Mouse (Mus musculus) MEL (cell line): Measurements from ENCODE around the gene Ctbs. TPM values are rescaled to one million over a fixed set of nuclear protein-coding genes. Genes with fewer than 3 reads are reported as not detected.
A peak's percentile ranks its signal among the peaks of the same experiment; 100 is the strongest.

Source experiments
- DNase-seq: peaks from one replicate; pipeline ENCODE4 v3.0.0; 2011; ENCODE audit warnings: low read depth, low spot score
- H3K27ac ChIP-seq: 2 replicates; pipeline ENCODE4 v1.5.1; 2012; ENCODE audit warnings: low read depth, mild to moderate bottlenecking, control low read depth, low read length, moderate library complexity; ENCODE audit not compliant: control insufficient read depth
- H3K27me3 ChIP-seq, 2 experiments: fragments of 150-350 bp in 1 of 2; sonication (generic) in 1 of 2; 2 replicates each; pipeline ENCODE4 v1.6.1; 2012; ENCODE audit warnings: low read length in 2 of 2, mild to moderate bottlenecking in 2 of 2, improper control_type of control experiment in 1 of 2, moderate library complexity in 1 of 2; ENCODE audit not compliant: insufficient read depth in 2 of 2, control insufficient read depth in 1 of 2
- H3K36me3 ChIP-seq, 2 experiments: 2 replicates each; pipeline ENCODE4 v1.6.1; 2012 to 2014; ENCODE audit warnings: low read length in 2 of 2, improper control_type of control experiment in 1 of 2, inconsistent platforms in 1 of 2, mild to moderate bottlenecking in 1 of 2; ENCODE audit not compliant: insufficient read depth in 2 of 2, control insufficient read depth in 1 of 2
- H3K4me1 ChIP-seq, 2 experiments: fragments of 150-350 bp in 1 of 2; sonication (generic) in 1 of 2; 2 replicates each; pipeline ENCODE4 v1.6.1; 2012; ENCODE audit warnings: low read length in 2 of 2, improper control_type of control experiment in 1 of 2, mild to moderate bottlenecking in 1 of 2; ENCODE audit not compliant: insufficient read depth in 2 of 2, control insufficient read depth in 1 of 2
- H3K4me3 ChIP-seq, 2 experiments: fragments of 150-350 bp in 1 of 2; sonication (generic) in 1 of 2; 2 replicates each; pipeline ENCODE4 v1.5.1; 2012; ENCODE audit warnings: low read depth in 2 of 2, low read length in 2 of 2, mild to moderate bottlenecking in 2 of 2, moderate library complexity in 2 of 2, control low read depth in 1 of 2, improper control_type of control experiment in 1 of 2; ENCODE audit not compliant: control insufficient read depth in 1 of 2, insufficient read depth in 1 of 2
- H3K79me2 ChIP-seq: 2 replicates; pipeline ENCODE4 v1.6.1; 2012; ENCODE audit warnings: mild to moderate bottlenecking, low read length, moderate library complexity; ENCODE audit not compliant: control insufficient read depth, poor library complexity, insufficient read depth
- H3K9ac ChIP-seq: 2 replicates; pipeline ENCODE4 v1.6.1; 2012; ENCODE audit warnings: low read depth, mild to moderate bottlenecking, control low read depth, low read length, moderate library complexity; ENCODE audit not compliant: control insufficient read depth, poor library complexity, severe bottlenecking
- H3K9me3 ChIP-seq: fragments of 150-350 bp; sonication (generic); replicated peaks from 2 replicates; pipeline ENCODE4 v1.6.1; 2012; ENCODE audit warnings: mild to moderate bottlenecking, low read length, improper control_type of control experiment, moderate library complexity; ENCODE audit not compliant: insufficient read depth
- CHD1 ChIP-seq: IDR thresholded peaks from 2 replicates; pipeline ENCODE4 v1.6.1; 2012; ENCODE audit warnings: low read depth, mild to moderate bottlenecking, inconsistent platforms, low read length, improper control_type of control experiment
- CTCF ChIP-seq, 3 experiments: IDR thresholded peaks in 2 of 3; conservative IDR thresholded peaks in 1 of 3; 2 replicates each; pipeline ENCODE4 v1.5.1; 2011 to 2012; ENCODE audit warnings: low read length in 3 of 3, low read depth in 2 of 3, mild to moderate bottlenecking in 2 of 3, improper control_type of control experiment in 1 of 3, inconsistent platforms in 1 of 3, mixed read lengths in 1 of 3, moderate library complexity in 1 of 3; ENCODE audit not compliant: control insufficient read depth in 1 of 3, insufficient read depth in 1 of 3, poor library complexity in 1 of 3, severe bottlenecking in 1 of 3
- E2F4 ChIP-seq: IDR thresholded peaks from 2 replicates; pipeline ENCODE4 v1.6.1; 2011; ENCODE audit warnings: low read depth, low read length, improper control_type of control experiment, borderline replicate concordance
- ELF1 ChIP-seq: IDR thresholded peaks from 2 replicates; pipeline ENCODE4 v1.6.1; 2014; ENCODE audit warnings: low read depth, mild to moderate bottlenecking, inconsistent platforms, low read length, improper control_type of control experiment, moderate library complexity
- ETS1 ChIP-seq: IDR thresholded peaks from 2 replicates; pipeline ENCODE4 v1.6.1; 2012; ENCODE audit warnings: low read depth, mild to moderate bottlenecking, inconsistent platforms, low read length, improper control_type of control experiment, moderate library complexity
- HCFC1 ChIP-seq: IDR thresholded peaks from 2 replicates; pipeline ENCODE4 v1.6.1; 2012; ENCODE audit warnings: low read depth, mild to moderate bottlenecking, inconsistent platforms, low read length, improper control_type of control experiment, moderate library complexity
- MAZ ChIP-seq: IDR thresholded peaks from 2 replicates; pipeline ENCODE4 v1.6.1; 2012; ENCODE audit warnings: low read depth, mild to moderate bottlenecking, inconsistent platforms, low read length, improper control_type of control experiment
- MYB ChIP-seq: IDR thresholded peaks from 2 replicates; pipeline ENCODE4 v1.6.1; 2011; ENCODE audit warnings: mild to moderate bottlenecking, low read depth, low read length, improper control_type of control experiment
- MYC ChIP-seq: IDR thresholded peaks from 2 replicates; pipeline ENCODE4 v1.6.1; 2011; ENCODE audit warnings: low read depth, mild to moderate bottlenecking, low read length, improper control_type of control experiment, moderate library complexity
- NELFE ChIP-seq: IDR thresholded peaks from 2 replicates; pipeline ENCODE4 v1.6.1; 2011; ENCODE audit warnings: low read depth, low read length, improper control_type of control experiment
- NRF1 ChIP-seq: IDR thresholded peaks from 2 replicates; pipeline ENCODE4 v1.6.1; 2014; ENCODE audit warnings: low read depth, mild to moderate bottlenecking, inconsistent platforms, low read length, improper control_type of control experiment, moderate library complexity; ENCODE audit not compliant: poor library complexity, insufficient read depth, severe bottlenecking
- POLR2A ChIP-seq, 2 experiments: IDR thresholded peaks; 2 replicates each; pipeline ENCODE4 v1.6.1; 2011 to 2012; ENCODE audit warnings: low read length in 2 of 2, mild to moderate bottlenecking in 2 of 2, control low read depth in 1 of 2, improper control_type of control experiment in 1 of 2, low read depth in 1 of 2, moderate library complexity in 1 of 2; ENCODE audit not compliant: control insufficient read depth in 1 of 2, insufficient read depth in 1 of 2, poor library complexity in 1 of 2
- RAD21 ChIP-seq: IDR thresholded peaks from 2 replicates; pipeline ENCODE4 v1.6.1; 2011; ENCODE audit warnings: mild to moderate bottlenecking, low read depth, low read length, improper control_type of control experiment
- SIN3A ChIP-seq: IDR thresholded peaks from 2 replicates; pipeline ENCODE4 v1.6.1; 2012; ENCODE audit warnings: low read length, improper control_type of control experiment, inconsistent platforms
- TCF12 ChIP-seq: IDR thresholded peaks from 2 replicates; pipeline ENCODE4 v1.6.1; 2014; ENCODE audit warnings: low read depth, mild to moderate bottlenecking, inconsistent platforms, low read length, improper control_type of control experiment, moderate library complexity
- UBTF ChIP-seq: IDR thresholded peaks from 2 replicates; pipeline ENCODE4 v1.6.1; 2012; ENCODE audit warnings: low read depth, mild to moderate bottlenecking, inconsistent platforms, low read length, improper control_type of control experiment, moderate library complexity, borderline replicate concordance; ENCODE audit not compliant: insufficient read depth
- USF1 ChIP-seq: IDR thresholded peaks from 2 replicates; pipeline ENCODE4 v1.6.1; 2014; ENCODE audit warnings: low read depth, mild to moderate bottlenecking, inconsistent platforms, low read length, improper control_type of control experiment, moderate library complexity
- ZC3H11A ChIP-seq: IDR thresholded peaks from 2 replicates; pipeline ENCODE4 v1.6.1; 2012; ENCODE audit warnings: low read depth, mild to moderate bottlenecking, inconsistent platforms, low read length, improper control_type of control experiment
- polyA plus RNA-seq, 2 experiments: library from polyadenylated mRNA; stranded (reverse) in 1 of 2; unstranded in 1 of 2; fragments of >175 nt in 1 of 2; fragments of >200 nt in 1 of 2; gene quantifications; 2 replicates each; pipeline versions ENCODE4 v1.2.1 to v1.2.4; 2012; ENCODE audit warnings: low replicate concordance in 2 of 2, low read depth in 1 of 2; ENCODE audit not compliant: insufficient read length in 2 of 2, insufficient read depth in 1 of 2, missing spikeins in 1 of 2
- total RNA-seq: library from RNA; depleted of rRNA; stranded (reverse); fragments of 300-350 nt; gene quantifications from 2 replicates; pipeline ENCODE4 v1.2.3, GENCODE M21; 2012

Gene Ctbs
- total and polyA plus RNA-seq, 3 experiments: 3.2 to 5.1 TPM; not detected in 1

DNA sequence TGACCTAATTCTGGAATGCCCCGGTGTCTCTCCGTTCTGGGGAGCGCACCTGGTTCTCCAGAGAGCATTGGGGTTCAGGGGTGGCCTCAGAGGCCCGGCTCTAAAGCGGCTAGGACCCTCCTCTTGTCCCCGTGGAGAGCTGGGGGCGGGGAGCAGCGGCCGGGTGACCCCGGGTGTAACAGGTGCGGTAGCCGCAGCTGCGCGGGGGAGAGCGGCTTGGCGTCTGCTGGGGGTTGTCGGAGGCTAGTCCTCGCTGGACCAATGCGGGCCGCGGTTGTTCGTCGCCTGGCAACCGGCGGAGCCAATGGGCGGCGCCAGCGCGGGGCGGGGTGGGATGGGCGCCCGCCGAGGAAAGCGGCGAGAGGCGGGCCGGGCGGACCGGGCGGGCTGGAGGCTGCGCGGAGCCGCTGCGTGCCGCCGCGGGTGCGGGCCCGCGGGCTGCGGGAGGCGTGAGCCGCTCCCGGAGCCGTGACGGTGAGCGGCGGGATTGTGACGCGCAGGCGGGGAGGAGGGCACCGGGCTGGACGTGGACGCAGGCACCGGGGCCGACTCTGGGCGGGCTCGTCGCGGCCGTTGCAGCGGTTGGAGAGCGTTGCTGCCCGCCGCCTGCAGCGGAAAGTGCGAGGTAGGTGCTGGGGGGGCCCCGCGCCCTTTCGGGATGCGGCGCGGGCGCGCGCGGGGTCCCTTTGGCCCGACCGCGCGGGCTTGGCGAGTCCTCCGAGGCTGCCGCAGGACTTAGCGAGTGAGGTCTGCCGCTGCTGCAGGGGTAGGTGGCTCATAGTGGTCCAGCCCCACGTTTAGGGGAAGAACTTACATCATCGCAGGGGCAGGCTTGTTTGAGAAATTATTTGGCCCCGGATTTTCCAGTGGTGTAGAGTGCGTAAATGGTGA, 45.0 kb upstream of the Ctbs start, which contains the start of gene Ssx2ip:
Gene Ssx2ip, plus strand, starts transcription at position 332 of the 891 bp plus-strand sequence.
- DNase-seq: peak; percentile 92
- peaks cover 47% of the 10 kb centered on the region for H3K79me2 ChIP-seq
- H3K27ac ChIP-seq: peak within 1 kb of the TSS; percentile 91
- peaks cover 1 to 13% of the 10 kb centered on the region in 2 experiments; a peak in 3 of 4 replicates for H3K36me3 ChIP-seq
- peak within 1 kb of the TSS; percentile 87 for H3K9ac ChIP-seq
- peaks cover 0 to 2% of the 10 kb centered on the region in 2 experiments; a peak in 3 of 4 replicates for H3K27me3 ChIP-seq
- H3K4me1 ChIP-seq: peaks cover 3 to 19% of the 10 kb centered on the region in 2 experiments
- TF ChIP-seq POLR2A (IDR thresholded peaks at IDR 0.05; ENCODE audit: control insufficient read depth in 1 of 2, insufficient read depth in 1 of 2, low read depth in 1 of 2, low read length in 2 of 2, poor library complexity in 1 of 2) (peak; percentile 59 to 73; a peak in 3 of 4 replicates), MYB (peak; percentile 89), ELF1 (peak; percentile 57; the same call in 1 of the 2 replicates), SIN3A (peak; percentile 77), TCF12 (peak; percentile 62; the same call in 1 of the 2 replicates), CHD1 (peak; percentile 93), HCFC1 (peak; percentile 75), E2F4 (no peak), MAZ (peak; percentile 86; the same call in 1 of the 2 replicates), CTCF (IDR thresholded peaks at IDR 0.05 in 2 of 3, conservative IDR thresholded peaks at IDR 0.05 in 1 of 3; ENCODE audit: control insufficient read depth in 1 of 3, insufficient read depth in 1 of 3, low read depth in 2 of 3, low read length in 3 of 3, poor library complexity in 1 of 3, severe bottlenecking in 1 of 3) (no peak), NELFE (peak; percentile 67), ZC3H11A (no peak), USF1 (peak; percentile 18; the same call in 1 of the 2 replicates), UBTF (0 out of 2 replicates have a peak, but pooled peaks have one; percentile 33), RAD21 (no peak), ETS1 (0 out of 2 replicates have a peak, but pooled peaks have one; percentile 12), MYC (no peak), NRF1 (peak; percentile 65)
- no peaks in the 10 kb centered on the region for H3K9me3 ChIP-seq
- H3K4me3 ChIP-seq: peak within 1 kb of the TSS; percentile 89 to 95
